Mouse (Mus musculus): ENCODE results near the gene Sctr.
A peak's percentile ranks its signal among the peaks of the same experiment; 100 is the strongest.

Sctr gene

DNA sequence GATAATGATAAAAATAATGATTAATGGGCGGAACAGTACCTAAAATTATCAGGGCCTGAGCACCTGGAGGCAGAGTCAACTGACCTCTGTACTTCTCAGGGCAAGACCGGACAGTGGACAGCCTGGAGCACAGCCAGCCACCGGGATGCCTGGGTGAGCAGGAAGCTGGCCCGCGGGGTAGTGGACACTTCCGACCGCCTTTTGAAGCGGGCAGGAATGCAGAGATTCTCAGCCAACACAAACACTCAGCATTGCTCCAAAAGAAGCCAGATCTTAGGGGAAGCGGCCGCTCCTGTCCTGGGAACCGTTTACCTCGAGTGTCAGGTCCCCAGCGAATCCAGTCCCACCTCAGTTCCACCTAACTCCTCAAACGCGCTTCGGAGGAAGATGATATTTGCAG, 66.2 kb downstream of the Sctr start:
- DNase-seq, result no peak

DNA sequence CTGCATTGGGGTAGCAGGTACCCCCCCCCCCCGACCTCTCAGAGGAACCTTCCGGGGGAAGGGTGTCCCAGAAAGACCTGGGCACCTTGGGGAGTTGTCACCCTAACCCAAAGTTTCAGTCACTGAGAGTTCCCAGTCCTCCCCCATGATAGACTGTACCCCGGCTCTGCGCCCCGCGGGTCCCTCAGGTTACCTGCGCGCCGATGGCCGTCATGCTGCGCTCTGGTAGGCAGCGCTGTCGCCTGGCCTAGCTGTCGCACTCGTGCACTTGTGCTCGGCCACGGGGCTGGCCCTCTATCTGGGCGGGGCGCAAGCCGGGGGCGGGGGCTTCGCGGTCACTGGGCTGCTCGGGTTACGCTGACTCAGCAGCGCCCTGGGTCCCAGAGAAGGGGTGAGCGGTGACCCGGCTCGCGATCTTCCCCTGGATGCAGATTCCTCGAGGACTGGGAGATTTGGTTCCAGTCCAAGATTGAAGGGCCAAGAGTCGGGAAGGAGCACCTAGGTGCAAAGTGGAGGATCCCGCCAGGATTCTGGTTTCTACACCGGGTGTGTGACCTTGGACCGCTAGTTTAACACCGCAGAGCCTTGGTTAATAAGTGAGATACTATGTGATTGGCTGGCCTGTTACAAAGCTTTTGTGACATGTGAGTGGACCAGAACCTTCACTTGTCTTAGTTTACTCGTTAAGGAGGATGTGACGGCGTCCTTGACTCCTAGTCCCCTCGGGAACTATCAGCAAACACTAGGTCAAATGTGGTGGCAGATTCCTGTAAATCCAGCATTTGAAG, 67.0 kb downstream of the Sctr start, which contains the start of gene Tmem37:
TSS of gene Tmem37 (minus strand) at position 556 of the 788 bp plus-strand sequence.
- DNase-seq, result peak; percentile 37

DNA sequence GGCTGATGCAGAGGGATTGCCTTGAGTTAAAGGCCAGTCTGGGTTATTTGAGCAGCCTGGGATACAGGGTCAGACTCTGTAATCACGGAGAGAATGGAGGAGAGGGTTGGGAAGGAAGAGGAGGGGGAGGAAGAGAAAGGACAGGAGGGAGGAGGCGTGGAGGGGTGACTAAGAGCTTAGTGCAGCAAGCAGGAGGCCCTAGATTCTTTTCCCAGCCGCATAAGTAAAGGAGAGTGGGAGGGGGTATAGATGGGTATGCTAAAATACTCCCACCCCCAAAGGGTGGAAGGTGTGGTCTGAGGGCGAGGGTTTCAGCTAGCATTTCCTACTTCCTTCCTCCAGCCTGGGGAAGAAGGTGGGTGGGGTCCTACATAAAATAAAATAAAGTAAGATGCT, 67.6 kb downstream of the Sctr start:
- peak; percentile 19 for DNase-seq

DNA sequence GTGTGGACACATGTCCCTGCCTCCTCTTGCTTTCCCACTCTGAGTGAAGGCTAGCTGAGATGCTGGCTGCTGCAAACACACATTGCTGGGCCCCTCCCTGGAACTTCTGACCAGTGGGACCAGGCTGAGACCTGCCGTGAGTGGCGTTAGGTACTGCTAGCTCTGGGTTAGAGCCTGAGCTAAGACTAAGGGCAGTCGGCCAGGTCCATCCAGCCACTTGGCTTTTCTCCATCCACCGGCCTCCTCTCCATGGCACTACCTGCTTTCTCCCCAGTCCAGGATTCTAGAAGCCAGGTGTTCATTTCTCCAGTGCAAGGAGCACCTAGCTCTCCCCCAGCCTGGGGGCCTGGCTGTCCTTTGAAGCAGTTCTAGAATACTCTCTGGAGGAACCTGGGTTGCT, 68.2 kb downstream of the Sctr start:
- DNase-seq, result no peak

DNA sequence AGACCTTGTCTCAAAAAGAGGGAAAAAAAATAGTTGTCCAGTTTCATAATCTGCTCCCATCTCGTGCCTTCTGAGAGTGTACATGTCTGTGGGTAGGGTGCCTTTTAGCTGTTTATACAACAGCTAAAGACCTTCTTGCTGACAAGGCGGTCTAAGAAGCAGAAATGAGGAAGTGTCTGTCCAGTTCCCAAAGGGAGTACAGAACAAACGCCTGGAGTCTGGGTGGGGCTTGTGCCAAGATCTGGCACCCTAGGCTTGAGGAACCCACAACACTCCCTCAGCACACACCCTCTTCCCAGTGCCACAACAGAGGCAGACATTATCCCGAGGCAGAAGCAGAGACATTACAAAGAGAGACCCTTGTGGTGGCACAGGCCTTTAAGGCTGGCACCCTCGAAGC, 68.8 kb downstream of the Sctr start:
- no peak for DNase-seq

- DNase-seq, result no peak
Measured at GRCm38 (mm10) chr1:120077746-120078410, 71.2 kb downstream of the Sctr start.

GRCm38 (mm10) chr1:120080632-120081031, 73.9 kb downstream of the Sctr start:
- no peak for DNase-seq

DNA sequence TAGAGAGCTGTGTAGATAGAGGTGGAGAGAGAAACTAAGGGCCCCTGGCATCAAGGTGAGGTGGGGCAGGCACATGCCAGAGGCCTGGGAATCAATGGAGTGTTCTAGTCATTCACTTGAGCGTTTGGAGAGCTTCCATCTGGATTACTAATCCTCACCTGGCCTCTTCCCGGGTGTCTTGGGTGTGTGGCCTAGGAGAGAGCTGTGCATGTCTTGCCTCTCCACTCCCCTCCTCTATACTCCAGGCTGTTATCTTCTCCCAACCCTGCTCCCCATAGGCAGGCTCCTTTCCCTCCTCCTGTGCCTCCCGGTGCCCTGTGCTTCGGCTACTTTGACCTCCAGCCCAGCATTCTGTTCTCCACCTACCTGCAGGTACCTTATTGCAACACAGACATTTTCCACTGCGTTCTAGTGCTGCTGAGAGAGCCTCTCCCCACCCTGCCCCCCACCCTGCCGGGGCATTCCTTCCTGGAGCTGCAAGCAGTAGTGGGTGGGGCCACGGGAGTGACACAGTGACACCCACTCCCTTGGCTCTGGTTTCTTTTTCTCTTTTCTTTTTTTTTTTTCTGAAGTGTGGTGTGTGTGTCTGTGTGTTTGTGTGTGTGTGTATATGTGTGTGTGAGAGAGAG, 76.4 kb downstream of the Sctr start:
- no peak for DNase-seq

DNA sequence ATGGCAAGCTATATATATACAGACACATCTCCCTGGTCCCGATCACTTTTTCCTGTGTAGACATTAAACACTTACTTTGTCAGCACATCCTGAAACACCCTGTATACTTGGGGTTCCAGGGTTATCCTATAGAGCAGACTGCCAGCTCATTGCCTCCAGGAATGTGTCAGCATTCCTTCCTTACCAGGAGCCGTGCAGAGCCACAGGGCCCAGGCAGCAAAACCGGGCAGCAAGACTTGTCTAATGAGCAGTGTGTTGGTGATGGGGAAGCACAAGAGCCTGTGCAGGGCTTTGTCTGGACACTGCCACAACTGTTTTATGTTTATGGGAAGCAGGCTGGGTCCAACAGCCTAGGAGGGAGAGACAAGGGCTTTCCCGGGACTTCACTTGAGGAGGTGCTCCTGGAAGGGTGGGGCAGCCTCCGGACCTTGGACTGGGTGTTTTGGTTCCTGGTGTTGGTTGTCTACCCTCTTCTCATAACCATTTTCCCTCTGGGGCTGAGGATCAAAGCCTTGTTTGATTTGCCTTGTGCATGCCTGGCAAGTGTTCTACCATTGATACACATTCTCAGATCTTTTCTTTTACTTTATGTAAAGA, 77.3 kb downstream of the Sctr start:
- no peak for DNase-seq

GRCm38 (mm10) chr1:120085696-120086095, 79.0 kb downstream of the Sctr start:
- no peak for DNase-seq

DNA sequence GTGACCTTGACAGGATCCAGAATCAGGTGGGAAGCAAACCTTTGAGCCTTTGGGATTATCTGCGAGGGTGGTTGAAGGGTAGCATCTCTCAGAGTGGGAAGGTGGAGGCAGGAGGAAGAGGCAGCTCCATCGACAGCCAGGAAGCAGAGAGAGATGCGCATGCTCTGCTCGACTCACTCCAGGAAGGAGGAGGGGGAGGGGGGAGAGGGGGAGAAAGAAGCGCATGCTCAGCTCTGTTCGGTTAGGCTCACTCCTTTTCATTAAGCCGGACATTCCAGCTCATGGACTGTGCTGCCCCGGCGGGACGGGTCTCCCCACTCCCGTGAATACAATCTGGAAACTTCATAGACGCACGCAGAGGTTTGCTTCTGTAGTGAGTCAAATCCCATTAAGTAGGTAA, 80.0 kb downstream of the Sctr start:
- DNase-seq, result no peak

DNA sequence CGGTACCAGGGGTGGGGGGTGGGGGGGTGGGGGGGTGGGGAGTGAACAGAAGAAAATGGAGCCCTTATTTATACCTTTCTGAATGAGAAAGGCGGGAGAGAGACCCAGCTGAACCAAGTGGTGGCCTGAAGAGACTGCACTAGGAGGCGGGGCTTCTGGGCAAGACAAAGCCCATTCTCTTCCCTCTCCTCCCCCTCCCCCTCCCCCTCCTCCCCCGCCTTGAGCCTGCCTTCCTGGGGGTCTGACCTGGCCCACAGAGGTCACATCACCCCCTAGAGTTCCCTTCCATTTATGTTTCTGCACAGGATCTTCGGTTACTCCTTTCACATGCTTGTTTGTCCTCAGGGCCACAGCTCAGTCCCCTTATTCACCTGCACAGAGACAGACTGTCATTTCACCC, 82.5 kb downstream of the Sctr start:
- DNase-seq, result no peak

- no peak for DNase-seq
Measured at GRCm38 (mm10) chr1:120090880-120091570, 84.3 kb downstream of the Sctr start.

- peak; percentile 85 for DNase-seq
Measured at GRCm38 (mm10) chr1:120093482-120094134, 86.9 kb downstream of the Sctr start.

DNA sequence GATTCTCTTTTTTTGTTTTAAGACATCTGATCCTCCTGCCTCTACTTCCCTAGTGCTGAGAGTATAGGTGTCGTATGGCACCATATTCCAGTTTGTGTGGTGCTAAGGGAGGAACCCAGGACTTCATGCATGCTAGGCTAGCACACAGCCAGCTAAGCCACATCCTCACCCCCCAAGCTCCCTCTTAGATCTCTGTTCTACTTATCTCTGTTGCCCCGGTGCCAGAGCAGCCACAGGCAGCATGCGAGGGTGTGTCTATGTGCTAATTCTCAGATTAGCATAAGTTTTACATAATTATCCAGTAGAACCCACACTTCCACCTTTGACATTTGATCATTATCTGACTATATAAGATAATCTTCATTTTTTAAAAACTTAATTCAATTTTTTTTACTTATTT, 88.2 kb downstream of the Sctr start:
- DNase-seq, result no peak

- peak; percentile 65 for DNase-seq
Measured at GRCm38 (mm10) chr1:120098327-120098726, 91.6 kb downstream of the Sctr start.

- peak; percentile 21 for DNase-seq
Measured at GRCm38 (mm10) chr1:120099483-120099882, 92.8 kb downstream of the Sctr start.

- DNase-seq, result no peak
Measured at GRCm38 (mm10) chr1:120100456-120101226, 93.9 kb downstream of the Sctr start.

DNA sequence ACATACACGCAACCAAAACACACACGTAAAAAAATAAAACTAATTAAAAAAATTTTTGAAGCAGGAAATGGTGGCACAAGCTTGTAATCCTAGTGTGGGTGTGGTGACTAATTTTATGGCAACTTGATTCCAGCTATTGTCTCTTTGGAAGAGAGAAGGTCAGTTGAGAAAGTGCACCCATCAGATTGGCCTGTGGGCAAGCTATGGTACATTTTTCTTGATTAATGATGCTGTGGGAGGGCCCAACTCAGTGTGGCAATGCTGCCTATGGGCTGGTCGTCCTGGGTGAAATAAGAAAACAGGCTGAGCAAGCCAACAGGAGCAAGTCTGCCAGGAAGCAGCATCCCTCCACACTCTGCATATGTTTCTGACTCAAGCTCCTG, 94.5 kb downstream of the Sctr start:
- no peak for DNase-seq

GRCm38 (mm10) chr1:120105556-120105959, 98.9 kb downstream of the Sctr start:
- DNase-seq, result no peak

- DNase-seq, result no peak
Measured at GRCm38 (mm10) chr1:120109741-120110432, 103.2 kb downstream of the Sctr start.
